Mouse (Mus musculus) adrenal gland, adult 2 months (tissue): ENCODE data around the gene Ube2cbp. TPM values are rescaled to one million over a fixed set of nuclear protein-coding genes. Genes with fewer than 3 reads are reported as not detected.

Source experiments
- DNase-seq: peaks from one replicate; pipeline ENCODE4 v3.0.0; 2021
- long read RNA-seq: library from polyadenylated mRNA; stranded (forward); transcript quantifications from one replicate; pipeline ENCODE4 v2.0.0, GENCODE M21; 2021
- polyA plus RNA-seq: library from polyadenylated mRNA; depleted of rRNA; stranded (reverse); fragments of >200 nt; gene quantifications from 2 replicates; pipeline ENCODE4 v1.2.3, GENCODE M21; 2012; rRNA removed
- total RNA-seq, 2 experiments: library from RNA; stranded (reverse); gene quantifications; 2 replicates each; pipeline ENCODE4 v1.2.3; 2021

The Ube2cbp gene
- 1 to 10 TPM; 1.8 to 2.0 TPM for total RNA-seq
- 0.58 and 0.66 TPM in 2 replicates for polyA plus RNA-seq
- long read RNA-seq, transcript Ube2cbp-201 (10 exons, 1,790 nt), result major isoform, 5 of 5 reads
- long read RNA-seq, partial matches to known transcripts, result 0 of 5 reads
- long read RNA-seq, other reads (novel, unspliced or antisense), result 0 of 5 reads

DNA sequence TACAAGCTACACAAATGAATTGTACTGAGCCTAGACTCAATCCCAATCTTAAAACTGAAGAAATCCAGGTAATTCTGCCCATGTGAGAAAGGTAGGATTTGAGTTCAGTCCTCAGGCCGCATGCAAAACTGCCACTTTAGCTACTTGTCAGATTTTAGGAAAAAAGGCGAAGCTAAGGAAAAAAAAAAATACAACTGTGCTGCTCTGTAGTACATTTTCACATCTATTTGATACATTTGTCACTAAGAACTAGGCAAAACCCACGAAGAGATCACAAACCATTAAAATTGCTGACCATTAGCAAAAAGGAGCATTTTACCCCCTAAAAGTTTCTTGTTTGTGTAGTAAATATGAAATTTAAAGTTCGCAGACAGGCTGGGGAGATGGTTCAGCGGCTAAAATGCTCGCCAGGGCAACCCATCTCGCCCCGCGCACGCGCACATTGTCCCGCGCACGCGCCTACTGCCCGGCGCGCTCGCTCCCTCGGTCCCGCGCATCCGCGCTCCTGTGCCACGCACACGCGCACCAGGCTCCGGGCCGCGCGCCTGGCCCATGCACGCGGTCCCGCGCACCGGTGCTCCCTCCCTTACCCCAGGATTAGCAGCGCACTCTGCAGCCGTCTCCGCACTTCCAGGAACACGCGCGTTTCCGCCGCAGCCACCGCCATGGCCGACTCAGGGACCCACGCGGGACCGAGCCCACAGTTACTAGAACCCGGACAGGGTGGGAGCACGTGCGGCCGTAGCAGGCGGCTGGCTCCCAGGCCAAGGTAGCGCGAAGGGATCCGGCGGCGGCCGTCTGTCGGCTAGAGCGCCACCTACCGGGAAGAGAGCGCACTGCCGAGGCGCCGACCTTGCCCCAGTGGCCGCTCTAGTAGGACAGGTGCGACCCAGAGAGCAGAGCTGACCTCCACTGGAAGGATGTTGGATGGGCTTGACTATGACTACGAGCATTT lies at the start of gene Ube2cbp:
Gene Ube2cbp, minus strand, starts transcription at position 800 of the 955 bp plus-strand sequence.
- peak; percentile 93 for DNase-seq

DNA sequence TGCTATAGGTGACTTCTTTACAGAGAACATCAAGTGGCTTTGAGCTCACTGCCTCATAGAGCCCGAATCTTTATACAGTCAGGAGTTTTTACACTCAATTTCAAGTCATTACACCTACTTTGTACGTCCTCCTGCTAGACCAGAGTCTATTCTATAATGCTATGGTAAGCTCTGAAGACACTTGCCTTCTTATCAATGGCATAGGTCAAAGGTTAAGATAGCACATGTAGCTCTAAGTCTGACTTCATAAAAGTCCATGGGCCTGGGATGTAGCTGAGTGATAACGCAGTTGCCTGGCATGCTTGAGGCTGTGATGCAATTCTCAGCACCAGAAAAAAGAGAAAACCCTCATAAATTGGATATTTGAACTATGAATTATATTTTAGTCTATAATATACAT lies 49.6 kb upstream of the Ube2cbp start:
- no peak for DNase-seq

DNA sequence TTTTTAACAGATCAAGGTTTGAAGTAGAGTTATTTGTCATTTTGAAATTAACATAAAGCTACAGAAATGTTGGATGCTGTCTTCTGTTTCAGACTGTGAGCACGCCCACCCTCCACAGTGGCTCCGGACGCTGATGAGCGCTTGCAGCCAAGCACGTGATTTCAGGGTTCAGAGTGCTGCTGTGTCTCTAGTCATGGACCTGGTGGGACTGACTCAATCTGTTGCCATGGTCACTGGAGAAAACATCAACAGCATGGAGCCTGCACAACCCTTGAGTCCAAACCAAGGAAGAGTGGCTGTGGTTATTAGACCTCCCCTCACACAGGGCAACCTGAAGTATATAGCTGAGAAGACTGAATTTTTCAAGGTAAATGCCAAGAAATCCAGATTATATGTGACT lies 49.0 kb upstream of the Ube2cbp start:
- DNase-seq, result no peak

DNA sequence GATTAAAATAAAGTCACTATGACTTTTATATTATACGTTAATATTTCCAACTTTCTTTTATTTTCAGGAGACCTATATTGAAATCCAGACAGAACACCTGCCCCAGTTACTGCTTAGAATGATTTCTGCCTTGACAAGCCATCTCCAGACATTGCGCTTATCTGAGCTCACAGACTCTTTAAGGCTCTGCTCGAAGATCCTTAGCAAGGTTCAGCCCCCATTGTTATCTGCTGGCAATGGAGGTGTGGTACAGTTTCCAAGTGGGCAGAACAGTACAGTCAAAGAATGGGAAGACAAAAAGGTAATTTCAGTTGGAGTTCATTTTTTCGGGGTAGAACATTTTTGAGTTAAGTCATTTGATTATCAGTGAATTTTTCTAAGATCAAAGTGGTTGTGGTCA lies 42.7 kb upstream of the Ube2cbp start:
- DNase-seq, result no peak

DNA sequence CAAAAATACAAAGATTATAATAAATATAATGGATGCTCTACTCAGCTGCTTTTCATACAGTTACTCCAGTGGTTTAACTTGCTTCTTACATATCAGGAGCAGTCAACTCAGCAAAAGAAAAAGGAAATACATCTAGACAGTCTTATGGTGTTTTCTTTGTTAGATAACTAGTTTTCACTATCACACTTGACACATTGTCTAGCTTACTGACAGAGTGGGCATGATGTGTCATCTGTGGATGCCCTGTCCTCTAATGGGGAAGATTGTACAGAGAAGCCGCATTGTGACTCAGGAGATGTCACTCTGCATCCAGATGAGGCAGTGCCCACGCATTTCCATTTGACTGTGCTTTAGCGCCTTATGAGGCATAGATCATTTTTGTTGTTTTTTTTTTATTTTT lies 34.3 kb upstream of the Ube2cbp start:
- DNase-seq, result no peak

DNA sequence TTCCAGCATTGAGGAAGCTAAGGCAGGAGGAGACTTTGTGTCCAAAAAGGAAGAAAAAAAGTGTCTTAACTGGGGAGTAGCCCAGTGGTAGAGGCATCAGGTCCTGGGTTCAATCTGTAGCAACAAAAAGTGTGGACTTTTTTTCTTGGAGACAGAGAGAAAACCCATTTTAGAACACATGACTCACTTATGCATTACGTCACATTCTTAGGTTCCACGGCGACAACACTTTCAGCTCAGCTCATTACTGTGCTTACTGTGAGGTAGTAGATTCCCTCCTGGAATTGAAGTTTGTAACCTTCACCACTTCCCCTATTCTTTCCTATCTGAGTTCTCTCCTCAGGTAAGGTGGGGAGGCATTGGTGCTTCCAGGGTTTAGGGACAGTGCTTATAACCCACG lies 31.5 kb upstream of the Ube2cbp start:
- DNase-seq, result peak; percentile 5

DNA sequence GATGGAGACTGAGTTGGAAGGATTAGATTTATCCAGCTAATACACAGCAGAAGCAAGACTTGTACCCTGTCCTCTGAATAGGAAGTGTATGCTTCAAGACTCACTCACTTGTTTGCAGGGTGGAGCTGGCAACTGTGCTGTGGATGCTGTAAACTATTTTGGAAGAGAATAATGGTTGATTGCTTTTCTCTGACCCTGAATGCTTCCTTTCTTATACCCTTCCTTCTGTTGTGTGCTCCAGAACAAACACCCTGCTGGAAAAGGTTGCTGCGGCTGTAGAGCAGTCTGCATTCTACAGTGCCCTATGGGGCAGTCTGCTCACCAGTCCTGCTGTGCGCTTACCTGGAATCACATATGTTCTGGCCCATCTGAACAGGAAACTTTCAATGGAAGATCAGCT lies 27.0 kb upstream of the Ube2cbp start:
- DNase-seq, result no peak

DNA sequence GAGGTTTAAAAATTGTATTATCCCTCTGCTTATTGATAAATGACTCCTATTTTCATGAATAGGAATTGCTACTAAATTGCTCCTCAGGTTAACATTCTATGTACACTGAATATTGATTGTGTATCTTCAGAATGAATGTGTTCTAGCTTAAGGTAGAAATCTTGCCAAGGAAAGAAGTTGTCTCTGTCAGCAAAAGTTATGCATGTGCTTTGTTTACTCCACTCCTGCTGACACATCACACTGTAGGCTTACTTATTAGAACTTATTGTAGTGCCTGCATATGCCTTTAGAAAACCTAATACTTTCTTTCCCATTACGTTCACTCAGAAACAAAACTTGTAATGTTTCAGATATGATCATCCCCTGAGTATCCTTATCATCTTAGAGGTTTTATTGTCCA lies 17.5 kb upstream of the Ube2cbp start:
- no peak for DNase-seq

DNA sequence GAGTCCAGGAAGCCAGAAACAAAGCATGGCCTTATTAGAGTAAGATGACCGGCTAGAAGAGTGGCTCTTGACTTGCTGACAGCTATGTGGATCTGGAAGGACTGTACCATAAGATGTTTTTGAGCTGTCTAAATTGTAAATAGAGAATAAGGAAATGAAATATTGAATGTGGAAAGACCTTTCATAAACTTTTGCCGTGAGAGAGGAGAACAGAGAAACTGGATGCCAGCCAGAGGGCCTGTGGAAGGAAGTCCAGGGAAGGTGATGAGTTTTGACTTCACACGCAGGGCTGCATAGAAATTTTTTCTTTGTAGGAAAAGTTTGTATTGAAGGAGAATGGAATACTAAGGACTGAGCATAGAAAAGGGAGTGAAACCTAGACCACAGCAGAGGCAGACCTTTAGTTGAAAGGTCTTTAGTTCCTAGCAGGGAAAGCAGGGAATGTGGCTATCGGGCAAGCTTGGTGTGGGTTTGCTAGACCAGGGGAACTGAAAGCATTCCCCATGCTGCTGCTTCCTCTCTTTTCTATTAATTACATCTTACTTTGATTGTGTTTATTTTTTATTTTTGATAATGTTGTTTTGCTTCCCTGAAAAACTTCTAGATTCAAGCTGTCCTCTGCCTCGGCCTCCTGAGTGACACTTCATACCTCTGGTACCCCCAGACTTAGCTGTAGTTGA lies 13.8 kb upstream of the Ube2cbp start:
- DNase-seq, result no peak

DNA sequence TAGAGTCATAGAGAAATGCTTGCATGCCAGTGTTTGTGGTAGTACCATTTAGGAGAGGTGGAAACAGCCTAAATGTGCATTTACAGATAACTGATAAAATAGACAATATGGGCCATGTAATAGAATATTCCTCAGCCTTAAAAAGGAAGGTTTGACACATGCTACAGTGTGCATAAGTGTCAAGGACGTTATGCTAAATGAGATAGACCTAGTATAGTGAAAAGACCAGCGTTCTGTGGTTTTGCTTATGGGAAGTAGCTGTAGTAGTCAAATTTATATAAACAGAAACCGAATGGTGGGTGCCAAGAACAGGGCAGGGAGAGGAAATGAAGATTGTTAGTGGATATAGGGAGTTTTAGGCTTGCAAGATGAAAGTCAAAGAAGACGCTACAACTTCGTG lies 12.0 kb upstream of the Ube2cbp start:
- DNase-seq, result no peak

DNA sequence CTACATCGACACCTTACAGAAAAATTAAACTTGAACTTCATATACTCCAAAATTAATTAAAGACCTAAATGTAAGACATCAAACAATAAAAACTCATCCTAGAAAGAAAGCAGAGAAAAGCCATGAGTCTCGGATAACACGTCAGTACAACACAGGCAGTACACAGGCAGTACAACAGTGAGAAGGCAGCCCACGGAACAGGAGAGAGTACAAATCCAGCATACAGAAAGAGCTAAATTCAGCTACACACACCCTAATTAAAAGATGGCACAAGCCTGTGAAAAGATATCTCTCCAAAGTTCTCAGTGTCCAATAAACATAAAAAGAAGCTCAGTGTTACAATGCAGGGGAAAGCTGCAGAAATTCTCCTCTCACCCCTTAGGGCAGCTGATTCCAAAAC lies 11.2 kb upstream of the Ube2cbp start:
- no peak for DNase-seq

DNA sequence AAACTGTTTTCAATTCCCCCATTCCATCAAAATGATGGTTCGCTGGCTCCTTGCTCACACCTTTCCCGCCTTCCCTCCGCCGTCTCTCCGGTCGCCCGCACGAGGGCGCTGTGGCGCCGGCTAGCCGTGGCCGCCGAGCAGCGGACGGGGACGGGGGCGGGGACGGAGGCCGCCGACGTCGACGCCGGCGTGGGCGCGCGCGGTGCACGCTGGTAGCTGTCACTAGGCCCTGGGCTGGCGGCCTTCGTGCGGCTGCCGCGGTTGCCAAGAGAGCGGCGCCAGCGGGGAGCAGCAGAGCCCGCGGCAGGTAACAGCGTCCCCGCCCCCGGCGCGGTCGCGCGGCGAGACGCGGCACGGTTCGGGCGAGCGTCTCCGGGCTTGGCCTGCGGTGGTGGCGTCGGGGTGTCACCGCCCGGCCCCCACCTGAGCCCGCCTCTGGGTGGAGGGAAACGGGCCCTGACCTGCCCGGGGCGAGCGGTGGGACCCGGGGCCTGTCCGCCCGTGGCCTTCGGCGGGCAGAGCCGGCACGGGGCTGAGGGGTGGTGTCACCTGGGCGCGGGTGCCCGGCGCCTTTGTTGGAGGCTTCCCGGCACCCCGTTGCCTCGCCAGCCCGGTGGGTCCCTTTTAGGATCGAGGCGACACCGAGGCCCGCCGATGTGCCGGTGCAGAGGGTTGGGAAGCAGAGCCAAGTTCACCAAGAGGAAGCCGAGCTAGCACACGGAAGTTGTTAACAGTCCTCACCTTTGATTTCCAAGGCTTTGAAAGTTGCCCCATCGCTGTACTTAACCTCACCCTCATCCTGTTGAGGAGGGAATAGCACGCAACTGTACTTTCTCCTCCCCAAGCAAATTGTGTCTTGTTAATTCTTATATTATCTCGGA lies 2.5 kb upstream of the Ube2cbp start, which contains the start of gene Dop1a:
Gene Dop1a, plus strand, starts transcription at position 165 of the 881 bp plus-strand sequence.
- DNase-seq, result peak; percentile 95

DNA sequence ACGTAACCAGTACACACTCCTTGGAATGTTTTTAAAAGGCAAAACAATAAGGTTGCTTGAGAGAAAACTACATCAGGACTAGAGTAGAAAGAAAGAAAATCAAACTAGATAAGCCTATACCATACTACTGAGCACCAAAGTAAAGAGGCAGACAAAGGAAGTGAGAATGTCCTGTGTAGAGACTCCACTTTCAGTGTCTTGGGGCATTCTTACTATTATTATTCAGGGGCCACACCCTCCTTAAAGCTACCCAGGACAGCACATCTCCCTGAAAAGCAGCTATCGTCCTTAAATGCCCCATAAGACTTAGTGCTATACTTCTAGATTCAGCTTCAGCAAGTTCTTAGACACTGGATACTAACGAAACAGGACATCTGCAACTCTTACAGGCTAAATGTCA lies 11.1 kb downstream of the Ube2cbp start:
- no peak for DNase-seq

DNA sequence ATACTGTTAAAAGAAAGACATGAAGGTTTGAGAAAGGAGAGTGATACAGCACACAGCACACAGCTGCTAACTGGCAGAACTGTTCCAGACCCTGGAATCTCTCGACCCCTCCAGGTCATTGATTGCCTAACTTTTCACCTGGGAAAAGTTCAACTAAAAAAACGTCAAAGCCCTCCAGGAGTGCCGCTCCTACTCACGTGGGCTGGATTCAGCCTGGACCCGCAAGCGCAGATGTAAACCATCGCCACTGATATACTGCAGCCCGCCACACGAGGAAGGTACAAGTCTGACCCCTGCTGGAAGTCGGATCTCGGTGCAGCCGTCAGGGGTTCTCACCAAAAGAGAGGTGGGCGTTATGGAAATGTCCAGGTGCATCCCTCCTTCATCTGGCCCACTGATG lies 13.1 kb downstream of the Ube2cbp start:
- DNase-seq, result peak; percentile 47

DNA sequence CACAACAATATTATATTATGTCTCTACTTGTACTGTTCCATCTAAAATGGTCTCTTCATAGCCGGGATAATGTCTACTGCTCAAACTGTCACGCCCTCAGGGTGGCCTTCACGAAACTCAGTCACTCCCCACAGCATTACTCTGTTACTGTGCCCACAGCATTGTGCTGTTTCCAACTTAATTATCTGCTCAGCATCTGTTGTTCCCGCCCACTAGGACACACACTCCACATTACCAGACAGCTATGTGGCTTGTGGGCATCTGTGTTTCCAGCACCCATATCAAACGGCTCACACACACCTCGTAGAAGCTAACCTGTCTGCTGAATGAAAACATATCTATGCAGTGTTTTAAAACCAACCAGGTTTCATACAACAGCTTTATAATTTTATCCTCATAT lies 13.7 kb downstream of the Ube2cbp start:
- DNase-seq, result no peak

DNA sequence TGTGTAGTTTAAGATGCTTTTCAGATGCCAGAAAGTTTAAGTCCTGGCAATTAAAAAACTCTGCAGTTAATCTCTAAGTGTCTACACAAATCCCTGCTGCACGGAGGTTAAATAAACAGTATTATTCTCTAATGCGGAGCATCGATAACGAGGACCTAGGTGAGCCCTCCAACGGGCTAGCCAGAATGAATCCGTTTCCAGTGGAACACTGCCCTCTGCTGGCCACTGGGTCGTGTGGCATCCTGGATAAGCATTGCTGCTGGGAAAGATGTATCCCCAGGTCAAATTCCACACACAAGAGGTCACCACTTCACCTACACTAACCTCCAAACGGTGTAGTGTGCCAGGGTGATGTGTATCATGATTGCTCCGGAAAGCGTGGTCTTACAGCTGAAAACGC lies 15.2 kb downstream of the Ube2cbp start:
- peak; percentile 68 for DNase-seq

DNA sequence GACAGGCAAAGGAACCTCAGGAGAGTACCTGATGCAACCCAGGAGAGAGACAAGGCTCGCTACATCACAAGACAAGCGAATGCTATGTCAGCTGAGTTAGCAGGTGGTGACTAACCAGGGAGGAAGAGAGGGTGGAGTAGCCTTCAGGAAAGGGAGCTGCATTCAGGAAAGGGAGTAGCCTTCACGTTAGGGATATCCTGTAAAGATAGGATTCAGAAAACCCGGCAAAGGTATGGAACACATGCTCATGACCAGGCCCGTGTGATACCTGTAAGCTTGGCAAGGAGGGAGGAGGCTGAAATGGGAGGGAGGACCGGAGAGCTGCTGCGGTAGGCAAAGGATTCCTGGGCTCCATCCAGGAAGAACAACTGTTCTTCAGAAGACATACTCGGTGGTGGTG lies 17.3 kb downstream of the Ube2cbp start:
- no peak for DNase-seq

DNA sequence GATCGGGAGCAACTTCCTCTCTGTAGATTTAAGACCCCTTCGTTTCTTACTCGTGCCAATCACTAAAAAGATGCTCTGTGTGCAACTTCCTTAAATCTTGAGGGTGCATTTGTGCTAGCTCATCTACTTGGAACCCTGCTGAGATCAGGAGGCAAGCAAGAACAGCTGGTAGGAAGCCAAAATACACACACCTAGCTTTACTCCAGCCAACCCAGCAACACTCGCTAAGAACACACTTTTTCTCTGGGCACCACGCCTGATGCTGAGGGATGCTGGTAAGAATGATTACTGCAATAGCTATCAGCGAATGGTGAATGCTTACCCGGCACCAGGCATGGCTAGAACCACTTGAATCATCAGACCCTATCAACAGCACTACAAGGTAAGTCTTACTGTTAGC lies 17.9 kb downstream of the Ube2cbp start:
- no peak for DNase-seq

DNA sequence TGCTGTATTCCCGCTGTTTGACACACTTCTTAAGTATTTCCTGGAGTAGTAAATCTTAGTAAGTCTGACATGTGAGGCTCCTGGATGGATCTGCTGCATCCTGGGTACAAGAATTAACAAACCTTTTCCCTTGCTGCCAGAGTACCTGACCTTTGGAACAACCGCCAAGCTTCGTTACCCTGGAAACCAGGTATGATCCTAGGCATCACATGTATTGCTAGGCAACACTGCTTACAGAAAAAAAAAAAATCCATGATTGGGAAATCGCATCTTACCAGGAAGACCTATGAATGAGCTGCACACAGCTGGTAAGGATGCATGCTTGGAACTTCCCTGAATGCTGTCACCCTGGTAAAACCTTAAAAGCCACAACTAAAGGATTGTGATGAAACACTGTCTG lies 22.5 kb downstream of the Ube2cbp start:
- DNase-seq, result no peak

DNA sequence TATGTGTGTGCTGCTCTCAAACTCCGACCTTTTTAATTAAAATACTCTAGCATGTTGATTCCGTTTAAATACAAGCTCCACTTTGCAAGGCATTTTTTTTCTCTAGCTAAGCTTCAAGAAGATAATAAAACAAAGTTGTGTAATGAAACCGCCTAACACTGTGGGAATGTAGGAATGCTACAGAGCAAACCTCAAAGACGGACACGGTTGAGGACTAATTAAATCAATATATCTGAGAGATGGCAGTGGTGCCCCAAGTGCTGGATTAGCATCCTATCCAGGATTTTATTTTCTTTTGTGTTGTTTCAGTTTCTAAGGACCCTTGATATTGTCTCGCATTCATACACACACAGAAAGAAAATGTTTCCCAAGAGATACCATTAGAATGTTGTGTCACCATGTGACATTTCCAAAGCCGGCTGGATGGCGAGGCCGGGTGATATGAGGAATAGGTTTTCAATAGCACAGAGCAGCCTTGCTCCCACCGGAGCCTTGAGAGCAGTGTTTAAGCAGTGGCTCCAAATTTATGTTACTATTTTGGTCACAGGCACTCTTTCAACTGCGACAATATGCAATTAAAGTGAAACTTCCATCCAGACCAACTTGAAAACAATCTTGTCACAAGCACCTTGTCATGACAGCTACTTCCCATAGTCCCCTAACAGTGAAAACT lies 26.3 kb downstream of the Ube2cbp start:
- DNase-seq, result no peak

DNA sequence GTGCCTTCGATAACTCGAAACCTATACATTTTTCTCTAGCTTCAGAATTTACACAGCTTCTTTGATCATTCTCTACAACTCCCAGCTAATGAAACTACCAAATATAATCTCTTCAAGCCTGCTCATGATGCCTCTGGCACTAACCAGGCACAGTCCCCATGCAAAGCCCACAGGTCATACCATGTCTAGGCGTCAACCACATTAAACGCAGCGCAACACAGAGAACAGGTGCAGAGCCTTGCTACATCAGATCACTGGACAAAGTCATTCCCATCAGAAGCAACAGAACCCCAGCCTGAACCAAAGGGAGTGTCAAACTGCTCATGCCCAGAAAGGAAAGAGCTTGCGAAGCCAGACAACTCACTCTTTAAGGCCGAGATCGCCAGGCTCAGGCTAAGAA lies 28.1 kb downstream of the Ube2cbp start:
- no peak for DNase-seq
